Mouse (Mus musculus): ENCODE measurements around the gene Pde4d.

DNA sequence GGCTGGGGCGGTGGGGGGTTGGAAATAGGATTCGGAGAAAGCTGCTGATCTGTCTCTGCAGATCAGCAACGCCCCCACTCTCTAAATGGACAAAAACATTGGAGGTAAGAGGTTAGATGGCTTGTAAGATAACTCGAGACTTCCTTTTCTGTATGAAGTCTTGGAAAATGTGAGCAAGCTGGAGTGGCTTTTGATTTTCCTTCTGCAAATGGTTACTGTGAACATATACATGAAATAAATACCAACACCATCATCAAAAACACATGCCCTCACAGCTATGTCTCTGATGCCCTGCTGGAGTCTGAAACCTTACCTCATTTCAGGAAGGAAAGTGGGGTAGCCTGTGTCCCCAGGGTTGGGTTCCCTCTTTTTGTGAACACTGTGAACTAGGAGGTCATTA is 1359.9 kb downstream of the Pde4d start:
- TF ChIP-seq BHLHE40 (IDR thresholded peaks at IDR 0.05; ENCODE audit: borderline replicate concordance, low read depth, low read length) = no peak
- TF ChIP-seq POLR2A (IDR thresholded peaks at IDR 0.05; ENCODE audit: control insufficient read depth in 1 of 2, insufficient read depth in 1 of 2, low read depth in 1 of 2, low read length in 2 of 2, poor library complexity in 1 of 2) = no peak
- TF ChIP-seq CTCF (IDR thresholded peaks at IDR 0.05 in 2 of 3, conservative IDR thresholded peaks at IDR 0.05 in 1 of 3; ENCODE audit: control insufficient read depth in 1 of 3, insufficient read depth in 1 of 3, low read depth in 2 of 3, low read length in 3 of 3, poor library complexity in 1 of 3, severe bottlenecking in 1 of 3) = no peak
- TF ChIP-seq ZC3H11A (IDR thresholded peaks at IDR 0.05; ENCODE audit: low read depth, low read length) = no peak
- TF ChIP-seq TCF12 (IDR thresholded peaks at IDR 0.05; ENCODE audit: low read depth, low read length) = no peak
- no peak for TF ChIP-seq UBTF (IDR thresholded peaks at IDR 0.05; ENCODE audit: borderline replicate concordance, insufficient read depth, low read depth, low read length)

Measured in MEL (cell line).